Mouse (Mus musculus): ENCODE data around the gene Babam2. TPM values are rescaled to one million over a fixed set of nuclear protein-coding genes. Genes with fewer than 3 reads are reported as not detected.

Gene Babam2
- total and polyA plus RNA-seq, 2 experiments from 2014 or later: 31.2 to 66.2 TPM

DNA sequence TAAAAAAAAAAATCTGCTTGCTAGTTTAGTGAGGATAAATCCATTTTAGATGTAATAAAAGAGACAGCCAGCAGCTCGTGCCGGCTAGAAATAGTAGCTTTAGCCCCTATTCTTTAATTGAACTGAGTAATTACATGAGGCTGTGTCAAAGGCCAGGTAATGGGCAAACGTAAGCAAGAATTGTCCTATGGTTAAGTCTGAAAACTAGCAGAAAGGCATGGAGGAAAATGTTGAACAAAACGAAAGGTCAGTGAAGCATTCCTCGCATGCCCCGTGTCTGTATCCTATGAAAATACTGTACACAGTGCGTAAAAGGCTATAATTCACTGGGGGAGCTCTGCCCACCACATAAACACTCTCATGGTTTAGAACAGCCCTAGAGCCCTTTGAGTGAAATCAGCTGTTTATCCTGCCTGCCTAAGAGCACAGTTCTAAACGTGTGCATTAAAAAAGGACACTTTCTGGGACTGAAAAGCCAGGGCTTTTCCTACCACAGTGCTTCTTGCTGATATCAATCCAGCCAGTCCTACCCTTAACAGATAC lies 361.8 kb downstream of the Babam2 start:
- Histone ChIP-seq H3K4me3 (ENCODE audit: low read length) (no peak overlapping the region), H3K36me3 (ENCODE audit: insufficient read depth, low read length) (no peaks in the 10 kb centered on the region), H3K27ac (no peak overlapping the region), H3K4me2 (ENCODE audit: low read depth, low read length) (no peak overlapping the region), H3K9me3 (ENCODE audit: low read length) (no peaks in the 10 kb centered on the region), H3K27me3 (ENCODE audit: insufficient read depth, low read length) (no peaks in the 10 kb centered on the region), H3K9ac (replicated peaks; ENCODE audit: low read length) (no peak overlapping the region), H3K4me1 (ENCODE audit: insufficient read depth, low read length) (no peaks in the 10 kb centered on the region)
- ATAC-seq (no peak), DNase-seq (ENCODE audit: low spot score) (no peak)
- 70% methylated on average over 8 of the region's 8 CpGs for whole genome bisulfite sequencing
- no peak for TF ChIP-seq CTCF (IDR thresholded peaks at IDR 0.05; ENCODE audit: low read depth)

DNA sequence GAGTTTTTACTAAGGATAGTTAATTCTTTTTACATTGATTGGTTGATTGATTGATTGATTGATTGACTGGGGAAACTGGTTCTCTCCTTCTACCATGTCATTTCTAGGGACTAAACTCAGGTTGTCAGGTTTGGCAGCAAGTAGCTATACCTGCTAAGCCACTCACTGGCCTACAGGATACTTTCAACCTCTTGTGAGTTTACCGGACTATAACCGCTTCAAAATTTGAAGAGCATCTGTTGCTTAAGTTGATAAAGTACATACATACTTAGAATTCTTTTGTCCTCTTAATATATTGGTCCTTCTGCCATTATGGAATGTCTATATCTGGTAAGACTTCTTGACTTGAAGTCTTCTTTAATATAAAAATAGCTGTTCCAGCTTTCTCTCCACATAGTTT lies 363.0 kb downstream of the Babam2 start:
- no peaks in the 10 kb centered on the region for H3K4me1 ChIP-seq (ENCODE audit: insufficient read depth, low read length)
- no peaks in the 10 kb centered on the region for H3K9me3 ChIP-seq (ENCODE audit: low read length)
- H3K27ac ChIP-seq: no peak overlapping the region
- H3K4me3 ChIP-seq (ENCODE audit: low read length): no peak overlapping the region
- H3K27me3 ChIP-seq (ENCODE audit: insufficient read depth, low read length): no peaks in the 10 kb centered on the region
- H3K4me2 ChIP-seq (ENCODE audit: low read depth, low read length): no peak overlapping the region
- ATAC-seq: no peak
- no peak overlapping the region for H3K9ac ChIP-seq (replicated peaks; ENCODE audit: low read length)
- 96% methylated on average over 2 of the region's 2 CpGs for WGBS
- no peak for DNase-seq (ENCODE audit: low spot score)
- no peaks in the 10 kb centered on the region for H3K36me3 ChIP-seq (ENCODE audit: insufficient read depth, low read length)
- TF ChIP-seq CTCF (IDR thresholded peaks at IDR 0.05; ENCODE audit: low read depth): no peak

DNA sequence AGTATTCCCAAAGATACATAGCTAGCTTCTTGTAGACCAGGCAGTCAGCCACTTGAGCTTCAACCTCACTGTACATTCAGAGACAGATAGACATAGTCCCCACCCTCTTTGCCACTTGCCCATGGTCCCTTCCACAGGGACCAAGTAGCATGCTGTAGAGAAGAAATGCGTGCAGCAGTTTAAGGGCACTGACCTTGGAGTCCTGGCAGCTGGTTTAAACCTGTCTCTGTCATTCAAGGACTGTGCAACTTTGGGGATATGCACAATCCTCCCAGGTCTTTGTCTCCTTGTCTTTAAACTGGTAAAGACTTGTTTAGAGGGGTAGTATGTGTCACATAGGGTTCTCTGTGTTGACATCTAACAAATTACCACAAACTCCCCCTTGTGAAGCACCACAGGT lies 364.4 kb downstream of the Babam2 start:
- Histone ChIP-seq H3K9ac (replicated peaks; ENCODE audit: low read length) (no peak overlapping the region), H3K4me2 (ENCODE audit: low read depth, low read length) (no peak overlapping the region), H3K9me3 (ENCODE audit: low read length) (no peaks in the 10 kb centered on the region), H3K36me3 (ENCODE audit: insufficient read depth, low read length) (no peaks in the 10 kb centered on the region), H3K4me1 (ENCODE audit: insufficient read depth, low read length) (no peaks in the 10 kb centered on the region), H3K27ac (no peak overlapping the region), H3K27me3 (ENCODE audit: insufficient read depth, low read length) (no peaks in the 10 kb centered on the region), H3K4me3 (ENCODE audit: low read length) (no peak overlapping the region)
- ATAC-seq: no peak
- DNase-seq (ENCODE audit: low spot score): no peak
- 88% methylated on average over 1 of the region's 1 CpGs for WGBS
- no peak for TF ChIP-seq CTCF (IDR thresholded peaks at IDR 0.05; ENCODE audit: low read depth)

DNA sequence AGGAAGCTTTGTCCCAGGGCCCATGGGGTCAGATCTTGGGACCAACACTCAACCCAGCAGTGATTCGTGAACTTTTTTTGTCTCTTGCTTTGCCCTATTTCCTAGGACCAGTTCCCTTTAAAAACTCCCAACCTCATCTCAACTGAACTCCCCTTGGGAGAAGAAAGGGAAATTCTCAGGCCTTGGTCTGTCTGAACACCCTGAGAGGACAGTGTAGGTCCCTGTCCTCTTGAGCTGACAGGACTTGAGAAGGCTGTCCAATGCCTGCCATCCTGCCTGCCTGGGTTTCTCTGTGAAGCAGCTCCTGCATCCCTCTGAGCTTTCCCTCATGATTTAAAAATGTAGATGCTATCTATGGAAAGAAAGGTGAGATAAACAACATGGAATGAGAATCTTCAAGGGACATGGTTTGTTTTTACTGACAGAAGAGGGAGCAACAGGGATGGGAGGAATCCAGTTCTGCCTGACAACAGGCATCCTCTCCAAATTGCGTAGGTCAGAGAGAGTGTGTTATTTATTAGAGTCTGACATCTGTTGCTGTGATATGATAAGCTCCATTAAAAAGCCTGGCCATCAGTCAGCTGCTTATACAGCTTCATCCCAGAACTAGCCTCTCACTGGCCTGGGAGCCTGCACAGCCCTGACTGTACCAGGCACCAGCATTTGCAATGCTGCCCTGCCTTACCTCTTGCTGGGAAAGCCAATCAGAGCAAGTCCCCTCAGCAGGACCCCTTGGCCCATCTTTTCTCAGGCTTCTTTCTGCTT lies 367.0 kb downstream of the Babam2 start:
- DNase-seq (ENCODE audit: low spot score): no peak
- 68% methylated on average over 2 of the region's 2 CpGs for WGBS
- no peak for TF ChIP-seq CTCF (IDR thresholded peaks at IDR 0.05; ENCODE audit: low read depth)
- Histone ChIP-seq H3K27me3 (ENCODE audit: insufficient read depth, low read length) (no peaks in the 10 kb centered on the region), H3K36me3 (ENCODE audit: insufficient read depth, low read length) (no peaks in the 10 kb centered on the region), H3K4me2 (ENCODE audit: low read depth, low read length) (no peak overlapping the region), H3K9ac (replicated peaks; ENCODE audit: low read length) (no peak overlapping the region), H3K27ac (no peak overlapping the region), H3K4me1 (ENCODE audit: insufficient read depth, low read length) (no peaks in the 10 kb centered on the region), H3K9me3 (ENCODE audit: low read length) (no peaks in the 10 kb centered on the region), H3K4me3 (ENCODE audit: low read length) (no peak overlapping the region)
- no peak for ATAC-seq

DNA sequence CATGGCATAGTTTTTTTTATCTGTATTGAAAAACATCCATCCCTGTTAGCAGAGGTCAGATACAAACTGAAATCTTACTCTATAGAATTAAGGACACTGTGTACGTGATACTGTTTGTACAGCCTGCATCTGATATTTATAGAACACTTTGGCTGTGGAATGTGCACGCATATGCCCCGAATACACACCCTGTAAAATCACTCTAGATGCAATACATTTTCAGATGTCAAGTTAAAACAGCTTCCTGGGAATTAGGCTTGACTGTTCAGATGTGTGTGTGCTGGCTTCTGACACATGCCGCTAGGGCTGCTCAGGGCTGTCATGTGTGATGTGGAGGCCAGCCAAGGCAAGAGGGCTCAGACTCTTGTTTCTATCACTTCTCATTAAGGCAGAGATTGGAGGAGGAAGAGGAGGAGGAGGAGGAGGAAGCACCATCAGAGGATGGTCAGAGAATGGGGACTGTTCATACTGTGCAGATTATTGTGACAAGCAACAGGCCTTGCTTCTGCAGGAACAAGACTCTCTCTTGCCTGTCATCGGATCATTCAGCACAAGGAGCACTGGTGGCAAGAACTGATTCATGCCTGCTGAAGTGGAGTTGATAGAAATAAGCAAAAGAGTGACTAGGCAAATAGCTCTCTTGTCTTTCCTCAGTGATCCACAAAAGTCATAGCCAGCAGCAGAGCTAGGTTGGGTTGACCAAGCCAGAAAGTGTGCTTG lies 368.7 kb downstream of the Babam2 start:
- WGBS: 81% methylated on average over 5 of the region's 5 CpGs

DNA sequence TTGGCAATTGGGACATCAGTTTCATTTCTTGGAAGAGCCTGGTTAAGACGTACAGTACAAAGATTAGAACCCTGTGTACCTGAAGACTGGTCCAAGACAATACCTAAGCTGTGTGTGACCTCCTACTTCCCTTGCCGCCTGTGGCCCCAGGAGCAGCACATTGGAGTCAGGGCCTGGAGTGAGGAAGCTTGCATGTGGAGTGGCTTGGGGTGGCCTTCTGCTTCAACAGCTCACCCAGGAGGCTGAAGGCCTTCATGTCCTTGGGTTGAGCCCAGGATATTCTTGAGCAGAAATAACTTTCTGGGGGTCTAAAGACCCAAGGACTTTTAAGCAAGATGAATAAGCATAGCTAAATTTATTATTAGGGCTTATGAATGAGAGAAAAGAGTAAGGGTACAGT lies 369.4 kb downstream of the Babam2 start:
- no peaks in the 10 kb centered on the region for H3K4me1 ChIP-seq (ENCODE audit: insufficient read depth, low read length)
- no peak overlapping the region for H3K9ac ChIP-seq (replicated peaks; ENCODE audit: low read length)
- no peak overlapping the region for H3K4me2 ChIP-seq (ENCODE audit: low read depth, low read length)
- WGBS: 96% methylated on average over 2 of the region's 2 CpGs
- TF ChIP-seq CTCF (IDR thresholded peaks at IDR 0.05; ENCODE audit: low read depth): no peak
- no peak overlapping the region for H3K27ac ChIP-seq
- H3K4me3 ChIP-seq (ENCODE audit: low read length): no peak overlapping the region
- H3K36me3 ChIP-seq (ENCODE audit: insufficient read depth, low read length): no peaks in the 10 kb centered on the region
- no peaks in the 10 kb centered on the region for H3K9me3 ChIP-seq (ENCODE audit: low read length)
- DNase-seq (ENCODE audit: low spot score) (no peak), ATAC-seq (no peak)
- H3K27me3 ChIP-seq (ENCODE audit: insufficient read depth, low read length): no peaks in the 10 kb centered on the region

More for the DNA sequence above, 368.7 kb downstream of the Babam2 start:
- no peak for DNase-seq (ENCODE audit: low spot score)
- Histone ChIP-seq H3K4me2 (ENCODE audit: low read depth, low read length) (no peak overlapping the region), H3K4me3 (ENCODE audit: low read length) (no peak overlapping the region), H3K36me3 (ENCODE audit: insufficient read depth, low read length) (no peaks in the 10 kb centered on the region), H3K27me3 (ENCODE audit: insufficient read depth, low read length) (no peaks in the 10 kb centered on the region), H3K9me3 (ENCODE audit: low read length) (no peaks in the 10 kb centered on the region), H3K9ac (replicated peaks; ENCODE audit: low read length) (no peak overlapping the region), H3K4me1 (ENCODE audit: insufficient read depth, low read length) (no peaks in the 10 kb centered on the region), H3K27ac (no peak overlapping the region)
- no peak for ATAC-seq
- TF ChIP-seq CTCF (IDR thresholded peaks at IDR 0.05; ENCODE audit: low read depth): no peak
